Mouse (Mus musculus) limb, embryonic 14.5 days (tissue): ENCODE measurements around the gene Rngtt. TPM values are rescaled to one million over a fixed set of nuclear protein-coding genes. Genes with fewer than 3 reads are reported as not detected.

Source experiments
- ATAC-seq: fragments of 200-750 bp; cut with Nextera tagmentation; 2 replicates; pipeline ENCODE4 v1.8.0; 2017; ENCODE audit warnings: low read depth, moderate number of reproducible peaks, moderate TSS enrichment; ENCODE audit not compliant: low FRiP score
- DNase-seq: peaks from one replicate; pipeline ENCODE4 v3.0.0-alpha.2; 2015; ENCODE audit warnings: low spot score
- H3K27ac ChIP-seq: fragments of 300-500 bp; sonication (generic); replicated peaks from 2 replicates; pipeline ENCODE4 v1.5.1; 2014; ENCODE audit warnings: low read depth, mild to moderate bottlenecking, low read length, moderate library complexity, mixed read lengths
- H3K27me3 ChIP-seq: fragments of 300-500 bp; sonication (generic); 2 replicates; pipeline ENCODE4 v1.6.1; 2014; ENCODE audit warnings: low read length, mixed read lengths; ENCODE audit not compliant: control insufficient read depth, insufficient read depth
- H3K36me3 ChIP-seq: fragments of 300-500 bp; sonication (generic); 2 replicates; pipeline ENCODE4 v1.6.1; 2014; ENCODE audit warnings: mild to moderate bottlenecking, low read length, moderate library complexity, mixed read lengths; ENCODE audit not compliant: control insufficient read depth, insufficient read depth
- H3K4me1 ChIP-seq: fragments of 300-500 bp; sonication (generic); 2 replicates; pipeline ENCODE4 v1.6.1; 2014; ENCODE audit warnings: antibody characterized with exemption, low read length, mixed read lengths; ENCODE audit not compliant: control insufficient read depth, insufficient read depth
- H3K4me2 ChIP-seq: fragments of 300-500 bp; sonication (generic); replicated peaks from 2 replicates; pipeline ENCODE4 v1.6.1; 2014; ENCODE audit warnings: low read depth, mild to moderate bottlenecking, low read length, moderate library complexity; ENCODE audit not compliant: severe bottlenecking
- H3K4me3 ChIP-seq: fragments of 300-500 bp; sonication (generic); replicated peaks from 2 replicates; pipeline ENCODE4 v1.5.1; 2014; ENCODE audit warnings: low read length
- H3K9ac ChIP-seq: fragments of 300-500 bp; sonication (generic); 2 replicates; pipeline ENCODE4 v1.6.1; 2014; ENCODE audit warnings: mild to moderate bottlenecking, low read depth, low read length, moderate library complexity; ENCODE audit not compliant: severe bottlenecking
- H3K9me3 ChIP-seq: fragments of 300-500 bp; sonication (generic); 2 replicates; pipeline ENCODE4 v1.6.1; 2016; ENCODE audit warnings: low read length; ENCODE audit not compliant: control insufficient read depth
- POLR2A ChIP-seq: fragments of 200-500 bp; IDR thresholded peaks from 2 replicates; pipeline ENCODE4 v1.8.0; 2012; ENCODE audit warnings: inconsistent platforms, mild to moderate bottlenecking, moderate library complexity, borderline replicate concordance; ENCODE audit not compliant: insufficient read depth, insufficient read length; ENCODE audit errors: extremely low read depth
- whole genome bisulfite sequencing: fragments of 180-500 bp; shearing (Covaris S2); extraction: QIAGEN DNeasy Blood & Tissue Kit; methylation state at CpG from one replicate; pipeline ENCODE4 v1.1.7; 2014; 5-methylcytosine and 5-hydroxymethylcytosine counted together
- microRNA-seq: library from miRNA; unstranded; fragments of <30 nt; microRNA quantifications from one replicate; pipeline ENCODE4, GENCODE M21; 2016
- polyA plus RNA-seq, 2 experiments: library from polyadenylated mRNA; depleted of rRNA in 1 of 2; stranded (reverse) in 1 of 2; unstranded in 1 of 2; fragments of >200 nt; fragmentation: Nextera tagmentation in 1 of 2; extraction: Ambion mirVana in 1 of 2; gene quantifications; 2 replicates each; pipeline versions ENCODE4 v1.2.1 to v1.2.3; 2012 to 2014

Gene Rngtt
- polyA plus RNA-seq, 2 experiments, result 8.3 to 16.9 TPM

DNA sequence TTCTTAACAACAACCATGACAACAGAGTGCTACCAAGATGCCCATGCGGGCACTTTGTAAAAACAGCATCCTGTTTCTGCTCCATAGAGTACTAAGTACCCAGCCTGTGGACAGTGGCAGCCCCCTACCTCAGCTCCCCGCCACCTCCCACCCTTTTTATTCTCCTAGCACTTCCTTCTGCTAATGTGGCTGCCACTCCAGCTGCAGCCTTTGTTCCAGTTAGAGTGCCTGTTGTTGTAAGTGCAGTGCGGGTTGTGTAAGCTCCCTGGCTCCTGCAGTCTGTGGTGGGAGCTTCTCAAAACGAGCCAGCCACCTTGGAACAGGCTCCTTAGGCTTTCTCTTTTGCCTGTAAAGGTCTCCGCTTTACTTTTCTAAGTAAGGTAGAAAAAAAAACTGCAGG, 239.5 kb downstream of the Rngtt start:
- 51% methylated on average over 5 of the region's 5 CpGs for WGBS
- no peak for DNase-seq
- Histone ChIP-seq H3K9ac (no peak overlapping the region), H3K27me3 (no peaks in the 10 kb centered on the region), H3K9me3 (no peaks in the 10 kb centered on the region), H3K4me1 (0 out of 2 replicates have a peak, but pooled peaks cover 5% of the 10 kb centered on the region), H3K4me3 (no peak overlapping the region), H3K27ac (no peak overlapping the region), H3K36me3 (no peaks in the 10 kb centered on the region), H3K4me2 (no peak overlapping the region)
- TF ChIP-seq POLR2A, result no peak
- ATAC-seq, result no peak

Small RNA genes within 50 kb of the gene (microRNA-seq; reads per million reads assigned to microRNA genes)
- not detected for gene Mir8118

Other genes with a start within 250 kb of the Rngtt start
- 0.54 and 0.88 TPM in 2 replicates for gene Gabrr2, start 247.3 kb upstream of the Rngtt start, polyA plus RNA-seq (2012; rRNA removed)
- 0.57 and 0.78 TPM in 2 replicates for gene Gabrr2, start 247.3 kb upstream of the Rngtt start, polyA plus RNA-seq (2014; fragmentation: Nextera tagmentation; extraction: Ambion mirVana)
- gene Gabrr1, start 177.8 kb upstream of the Rngtt start, polyA plus RNA-seq (2012; rRNA removed), result 0.04 TPM in 1 of 2 replicates, not detected in the other
- gene Gabrr1, start 177.8 kb upstream of the Rngtt start, polyA plus RNA-seq (2014; fragmentation: Nextera tagmentation; extraction: Ambion mirVana), result not detected in 2 replicates
- gene Pm20d2, start 120.6 kb upstream of the Rngtt start, polyA plus RNA-seq (2012; rRNA removed), result 2.3 and 3.3 TPM in 2 replicates
- gene Pm20d2, start 120.6 kb upstream of the Rngtt start, polyA plus RNA-seq (2014; fragmentation: Nextera tagmentation; extraction: Ambion mirVana), result 1.6 and 2.5 TPM in 2 replicates
- gene Srsf12, start 101.3 kb upstream of the Rngtt start, polyA plus RNA-seq (2012; rRNA removed), result 10.9 and 13.3 TPM in 2 replicates
- 13.3 and 20.3 TPM in 2 replicates for gene Srsf12, start 101.3 kb upstream of the Rngtt start, polyA plus RNA-seq (2014; fragmentation: Nextera tagmentation; extraction: Ambion mirVana)
- 61.4 and 66.5 TPM in 2 replicates for gene Pnrc1, start 20.1 kb upstream of the Rngtt start, polyA plus RNA-seq (2012; rRNA removed)
- 121 and 137 TPM in 2 replicates for gene Pnrc1, start 20.1 kb upstream of the Rngtt start, polyA plus RNA-seq (2014; fragmentation: Nextera tagmentation; extraction: Ambion mirVana)